ENCODE assay signal across 8 mouse cellular contexts in genomic region chr16:16212723-16213078, GRCm38 (mm10). TPM values are rescaled to one million over a fixed set of nuclear protein-coding genes. Genes with fewer than 3 reads are reported as not detected.
DNase-seq lines count a peak whose midpoint lies in the region; ATAC-seq and TF ChIP-seq lines count a peak whose summit lies in the region.

No protein-coding gene starts in this region.

- no peak overlapping the region for H3K9ac ChIP-seq in heart, embryonic 15.5 days
- peak overlapping the region; percentile 76; the same call in 1 of the 2 replicates for H3K9ac ChIP-seq in liver, postnatal 0 days (replicated peaks)

- H3K9me3 ChIP-seq in heart, embryonic 15.5 days (replicated peaks): no peaks in the 10 kb centered on the region
- H3K9me3 ChIP-seq in G1E (replicated peaks): no peaks in the 10 kb centered on the region
- no peaks in the 10 kb centered on the region for H3K9me3 ChIP-seq in liver, postnatal 0 days (ENCODE audit: low read length)

- no peak for TF ChIP-seq EP300 in liver, postnatal 0 days (IDR thresholded peaks at IDR 0.05; ENCODE audit: low read depth)

- ATAC-seq in heart, embryonic 15.5 days (replicated peaks; ENCODE audit: insufficient number of reproducible peaks, insufficient read depth, low FRiP score, low read depth): no peak
- ATAC-seq in G1E (ENCODE audit: extremely low read depth, insufficient number of reproducible peaks, low FRiP score, poor library complexity, severe bottlenecking): no peak
- peak; percentile 14; the same call in 1 of the 2 replicates for ATAC-seq in granulocyte monocyte progenitor cell, adult 5-6 weeks (replicated peaks; ENCODE audit: poor library complexity, severe bottlenecking)
- ATAC-seq in liver, postnatal 0 days: no peak

- no peaks in the 10 kb centered on the region for H3K27me3 ChIP-seq in heart, embryonic 15.5 days
- no peaks in the 10 kb centered on the region; the same call in 1 of the 2 replicates for H3K27me3 ChIP-seq in G1E (ENCODE audit: insufficient read depth, low read length)
- 0 out of 2 replicates have a peak, but pooled peaks cover 6% of the 10 kb centered on the region for H3K27me3 ChIP-seq in liver, postnatal 0 days (ENCODE audit: insufficient read depth, low read length)

- intact Hi-C loops in heart, postnatal 25 days (cut with DNase I): no loop called here

- H3K4me2 ChIP-seq in heart, embryonic 15.5 days: peak overlapping the region; percentile 80
- peak overlapping the region; percentile 94 for H3K4me2 ChIP-seq in liver, postnatal 0 days (ENCODE audit: low read depth, low read length)

- WGBS in heart, embryonic 15.5 days: 19% methylated on average over 7 of the region's 7 CpGs
- 18% methylated on average over 7 of the region's 7 CpGs for WGBS in liver, postnatal 0 days (ENCODE audit: insufficient replicate concordance)

- H3K36me3 ChIP-seq in heart, embryonic 15.5 days: no peaks in the 10 kb centered on the region
- H3K36me3 ChIP-seq in G1E (replicated peaks): peaks cover 9% of the 10 kb centered on the region
- H3K36me3 ChIP-seq in liver, postnatal 0 days (replicated peaks; ENCODE audit: insufficient read depth, low read length): no peaks in the 10 kb centered on the region

- no peak for TF ChIP-seq CTCF in G1E (IDR thresholded peaks at IDR 0.05; ENCODE audit: low read depth, low read length)
- TF ChIP-seq CTCF in liver, postnatal 0 days (IDR thresholded peaks at IDR 0.05; ENCODE audit: low read depth): no peak

- no peak for DNase-seq in heart, postnatal 25 days (ENCODE audit: low spot score)
- DNase-seq in G1E (ENCODE audit: low spot score): no peak
- no peak for DNase-seq in liver, postnatal 0 days
- no peak for DNase-seq in thymus, postnatal 0 days (ENCODE audit: low spot score)
- DNase-seq in right cerebral cortex, postnatal 25 days: no peak
- DNase-seq in thymus, postnatal 25 days: no peak

- H3K4me1 ChIP-seq in heart, embryonic 15.5 days (replicated peaks): peaks cover 14% of the 10 kb centered on the region
- H3K4me1 ChIP-seq in G1E (ENCODE audit: insufficient read depth, low read depth, low read length): peaks cover 50% of the 10 kb centered on the region
- peaks cover 10% of the 10 kb centered on the region; the same call in 1 of the 2 replicates for H3K4me1 ChIP-seq in liver, postnatal 0 days (ENCODE audit: insufficient read depth)

- H3K4me3 ChIP-seq in heart, embryonic 15.5 days: peak overlapping the region; percentile 85
- H3K4me3 ChIP-seq in G1E (ENCODE audit: low read depth, low read length): peak overlapping the region; percentile 97
- H3K4me3 ChIP-seq in liver, postnatal 0 days (ENCODE audit: low read depth, low read length): peak overlapping the region; percentile 75

- H3K27ac ChIP-seq in heart, embryonic 15.5 days: peak overlapping the region; percentile 91; the same call in 1 of the 2 replicates
- H3K27ac ChIP-seq in liver, postnatal 0 days (ENCODE audit: low read depth): no peak overlapping the region; the same call in 1 of the 2 replicates

RNA-seq across cellular contexts. Expression of gene Pkp2, which starts 0.4 kb away (rescaled TPM):
- polyA plus RNA-seq in heart, embryonic 15.5 days (2015; fragmentation: Nextera tagmentation; extraction: Ambion mirVana): 107 and 114 TPM in 2 replicates
- total RNA-seq in heart, postnatal 25 days (2021): 100 to 1,000 TPM; 137 to 142 TPM
- total RNA-seq in G1E (2014; fragmentation: Nextera tagmentation): 15.4 and 19.6 TPM in 2 replicates
- 19.5 and 19.8 TPM in 2 replicates for total RNA-seq in G1E (2017)
- polyA plus RNA-seq in G1E (2012): 12.1 and 16.8 TPM in 2 replicates
- not detected in 2 replicates for total RNA-seq in granulocyte monocyte progenitor cell, adult 5-6 weeks (2014; fragmentation: Nextera tagmentation)
- total RNA-seq in granulocyte monocyte progenitor cell, adult 5-6 weeks (2017): 0.13 TPM in 1 of 2 replicates, not detected in the other
- polyA plus RNA-seq in liver, postnatal 0 days (2015; fragmentation: Nextera tagmentation; extraction: Ambion mirVana): 14.4 and 18.5 TPM in 2 replicates
- 0.33 and 0.37 TPM in 2 replicates for polyA plus RNA-seq in thymus, postnatal 0 days (2015; fragmentation: Nextera tagmentation; extraction: Ambion mirVana)
